Mouse (Mus musculus) gastrocnemius, adult 18-20 months (tissue): ENCODE data around the gene Sox5. TPM values are rescaled to one million over a fixed set of nuclear protein-coding genes. Genes with fewer than 3 reads are reported as not detected.

Experiments used
- DNase-seq: peaks from one replicate; pipeline ENCODE4 v3.0.0; 2021; ENCODE audit warnings: low spot score
- total RNA-seq, 2 experiments: library from RNA; stranded (reverse); gene quantifications; 2 replicates each; pipeline ENCODE4 v1.2.3; 2021

Sox5 gene
- total RNA-seq, 2 experiments from 2014 or later = 1.1 to 1.3 TPM

DNA sequence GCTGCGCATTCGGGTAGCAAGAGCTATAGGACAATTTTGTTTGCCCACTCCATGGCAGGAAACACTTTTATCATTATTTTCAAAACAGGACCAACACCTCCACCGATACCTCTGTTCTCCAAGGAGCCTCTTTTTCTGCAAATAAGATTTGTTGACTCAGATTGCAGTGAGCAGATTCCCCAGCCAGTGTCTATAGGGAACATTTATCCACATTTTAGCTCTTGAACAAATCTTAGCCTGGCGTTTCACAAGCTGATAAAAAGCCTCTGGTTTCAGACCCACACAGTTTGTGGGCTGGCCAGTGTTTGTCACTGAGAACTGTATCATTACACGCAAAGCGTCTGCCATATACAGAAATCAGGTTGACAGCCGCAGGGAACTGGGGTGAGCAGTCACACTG is 823.4 kb downstream of the Sox5 start:
- DNase-seq = no peak

DNA sequence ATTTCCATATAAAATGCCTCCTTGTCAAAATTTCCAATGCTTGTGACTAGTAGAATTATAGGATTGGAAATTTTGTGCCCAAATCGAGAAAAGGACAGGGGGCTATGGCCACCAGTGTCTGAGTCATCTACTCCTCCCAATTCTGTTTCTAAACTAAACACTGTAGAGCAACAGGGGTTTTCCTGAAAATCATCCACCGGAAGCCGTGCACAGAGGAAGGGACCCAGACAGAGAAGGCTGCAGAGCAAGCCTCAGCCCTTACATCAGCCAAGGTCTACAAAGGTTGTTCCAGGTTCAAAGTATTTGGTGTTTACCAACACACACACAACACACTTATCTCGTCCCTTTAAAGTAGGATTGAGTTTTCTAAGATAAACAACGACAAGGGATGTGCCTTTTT is 824.7 kb downstream of the Sox5 start:
- no peak for DNase-seq

DNA sequence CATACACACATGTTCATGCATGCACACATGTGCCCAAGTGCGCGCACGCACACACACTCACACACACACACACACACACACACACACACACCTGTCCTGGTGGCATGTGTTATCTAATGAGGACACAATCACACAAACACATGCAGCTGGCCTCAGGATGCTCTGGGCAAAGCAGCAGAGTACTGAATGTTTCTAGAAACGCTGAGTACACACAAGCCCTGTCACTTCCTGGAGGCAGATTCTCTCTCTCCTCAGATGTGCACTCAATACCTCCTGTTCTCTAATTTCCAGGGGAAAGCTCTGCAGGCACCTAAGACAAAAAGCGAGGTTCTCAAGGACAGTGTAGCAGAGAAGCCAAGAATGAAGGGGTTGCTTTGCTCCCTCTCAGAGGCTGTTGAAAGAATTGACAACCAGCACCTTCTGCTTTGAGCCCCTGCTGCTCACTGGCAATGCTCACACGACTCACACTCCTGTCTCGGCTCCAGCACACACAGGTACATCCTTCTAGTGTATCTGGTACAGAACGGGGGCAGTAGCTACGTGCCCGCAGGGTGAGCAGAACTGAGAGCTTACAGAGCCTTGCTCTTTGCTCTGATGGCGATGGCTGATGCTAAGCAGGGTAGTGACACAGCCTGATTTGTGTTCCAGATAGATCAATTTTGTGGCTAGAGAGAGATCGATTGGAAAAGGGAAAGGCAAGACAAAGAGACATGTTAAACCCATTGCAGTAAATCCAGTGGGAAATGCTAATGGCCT is 833.0 kb downstream of the Sox5 start:
- DNase-seq = no peak

DNA sequence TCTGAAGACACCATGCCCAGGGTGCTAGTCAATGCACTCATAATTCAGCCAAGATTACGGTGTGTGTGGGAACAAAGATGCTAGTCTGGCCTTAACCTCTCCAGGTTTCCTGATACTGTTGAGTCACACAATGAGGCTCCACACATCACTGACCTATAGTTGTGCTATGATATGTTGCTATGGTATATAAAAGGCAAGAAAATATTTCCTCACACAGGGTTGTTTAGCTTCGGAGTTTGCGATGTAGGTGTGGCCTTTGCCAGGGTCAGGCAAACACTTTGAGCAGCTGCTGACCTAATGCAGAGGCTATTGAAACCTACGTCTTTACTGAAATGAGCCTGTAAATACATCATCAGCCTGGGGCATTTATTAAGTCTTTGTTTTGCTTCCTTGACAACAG is 833.7 kb downstream of the Sox5 start:
- DNase-seq = no peak

DNA sequence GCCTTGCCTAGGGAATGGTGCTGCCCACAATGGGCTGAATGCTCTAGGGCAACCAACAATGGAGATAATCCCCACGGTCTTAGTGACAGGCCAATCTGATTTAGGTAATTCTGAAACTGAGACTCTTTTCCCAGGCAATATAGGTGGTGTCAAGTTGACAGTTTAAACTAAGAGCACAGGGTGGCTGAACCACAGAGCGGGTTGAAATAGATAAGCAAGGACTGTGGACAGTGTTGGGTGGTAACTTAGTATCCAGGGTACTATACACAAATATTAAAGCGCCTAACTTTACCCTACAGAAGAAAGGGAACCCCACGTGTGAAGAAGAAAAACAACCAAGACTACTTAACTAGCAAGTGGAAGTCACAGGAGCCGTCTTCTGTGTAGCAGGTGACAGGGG is 838.7 kb downstream of the Sox5 start:
- DNase-seq = no peak

DNA sequence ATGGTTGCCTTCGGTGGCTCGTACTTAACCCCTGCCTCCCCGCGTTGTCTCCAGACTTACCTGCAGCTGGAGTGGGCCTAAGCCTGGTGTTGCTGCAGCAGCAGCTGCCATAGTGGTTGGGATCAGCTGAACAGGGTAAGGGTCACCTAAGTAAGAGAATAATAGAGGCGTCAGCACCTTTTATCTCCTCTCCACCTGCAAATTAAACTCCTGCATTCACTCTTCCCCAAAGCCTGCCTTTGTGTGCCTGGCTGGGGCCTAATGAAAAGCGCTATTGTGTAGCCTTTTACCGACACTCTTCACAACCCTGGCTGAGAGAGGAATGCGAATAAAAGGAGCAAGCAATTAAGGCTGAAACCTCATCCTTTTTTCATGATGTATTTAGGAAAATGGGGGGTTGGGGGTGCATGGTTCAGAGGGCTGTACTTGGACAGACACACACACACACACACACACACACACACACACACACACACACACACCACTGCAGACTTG is 840.4 kb downstream of the Sox5 start:
- DNase-seq = no peak

DNA sequence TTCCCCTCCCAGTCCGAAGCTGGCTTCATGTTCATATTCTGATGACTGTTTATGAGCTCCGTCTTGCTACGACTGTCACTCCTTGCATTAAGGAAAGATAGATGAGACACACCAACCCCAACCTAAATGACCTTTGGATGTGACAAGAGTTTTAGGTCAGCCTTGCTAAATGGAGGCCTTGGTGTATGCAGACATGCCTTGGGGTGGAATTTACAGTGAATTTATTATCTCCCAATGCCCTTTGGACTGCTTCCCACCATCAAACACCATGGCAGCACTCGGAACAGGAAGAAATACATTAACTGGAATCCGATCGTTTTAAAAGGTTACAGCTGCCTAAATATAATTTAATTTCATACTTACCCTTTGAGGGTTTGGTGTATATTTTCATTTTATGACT is 858.6 kb downstream of the Sox5 start:
- DNase-seq = no peak

DNA sequence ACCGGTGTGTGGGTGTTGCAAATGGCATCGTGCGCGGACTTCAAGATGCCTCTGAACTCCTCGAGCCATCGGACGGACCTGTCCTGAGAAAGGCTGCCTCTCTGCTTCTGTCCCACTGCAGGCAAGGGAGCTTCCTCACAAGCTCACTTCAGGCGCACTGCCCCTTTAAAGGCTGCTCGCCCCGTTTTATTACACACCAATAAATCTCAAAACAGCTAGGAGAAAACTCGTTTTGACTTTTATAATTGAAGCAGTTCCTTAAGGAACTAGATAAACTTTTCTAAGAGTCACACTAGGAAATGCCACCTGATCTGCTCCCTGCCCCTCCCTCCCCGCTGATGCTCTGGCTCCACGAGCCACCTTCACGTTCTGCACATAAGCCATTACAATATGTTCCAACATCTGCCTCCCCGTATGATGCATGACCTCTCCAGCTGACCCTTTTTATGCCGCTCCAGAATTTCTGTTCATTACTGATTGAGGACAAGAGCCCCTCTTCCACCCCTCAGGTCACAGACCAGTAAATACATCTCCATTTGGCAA is 863.3 kb downstream of the Sox5 start:
- DNase-seq = no peak

DNA sequence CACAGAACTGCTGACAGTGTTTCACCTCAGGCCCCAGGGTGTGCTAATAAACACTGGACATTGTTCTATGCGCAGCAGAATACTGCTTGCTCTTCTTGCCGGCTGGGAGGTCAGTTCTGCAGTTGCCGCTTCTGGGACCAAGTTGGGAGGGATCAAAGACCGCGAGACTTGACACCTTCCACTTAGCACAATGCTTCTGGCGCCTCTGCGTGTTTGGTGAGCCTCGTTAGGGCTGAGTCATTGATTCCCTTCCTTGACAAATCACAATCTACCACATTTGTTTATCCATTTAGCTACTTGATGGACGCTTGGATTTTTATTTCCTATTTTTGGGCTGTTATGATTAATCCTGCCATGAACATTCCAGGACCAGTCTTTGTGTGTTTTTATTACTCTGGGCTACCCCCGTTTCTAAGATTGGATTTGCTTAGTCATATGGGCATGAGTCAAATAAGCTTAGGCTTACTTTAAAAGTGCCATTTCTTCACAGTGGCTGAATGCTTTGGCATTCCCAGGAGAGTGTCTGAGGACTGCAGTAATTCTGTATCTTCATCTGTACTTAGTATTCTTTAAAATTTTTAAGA is 865.5 kb downstream of the Sox5 start:
- no peak for DNase-seq

DNA sequence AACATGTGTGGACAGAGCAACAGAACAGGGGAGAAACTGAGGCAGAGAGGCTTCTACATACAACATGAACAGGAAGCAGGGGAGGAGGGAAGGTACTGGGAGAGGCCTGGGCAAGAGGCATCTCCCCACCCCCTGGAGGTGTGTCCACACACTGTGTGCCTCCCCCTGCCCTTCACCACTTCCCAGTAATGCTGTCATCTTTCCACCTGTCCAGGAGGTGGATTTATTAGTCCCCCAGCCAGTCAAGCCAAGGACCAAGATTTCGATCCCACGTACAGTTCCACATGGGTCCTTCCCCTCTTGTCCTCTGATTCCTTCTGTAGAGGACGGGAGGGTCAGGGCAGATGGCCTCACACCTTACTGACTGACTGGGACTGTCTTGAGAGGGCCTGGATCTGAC is 866.1 kb downstream of the Sox5 start:
- no peak for DNase-seq

DNA sequence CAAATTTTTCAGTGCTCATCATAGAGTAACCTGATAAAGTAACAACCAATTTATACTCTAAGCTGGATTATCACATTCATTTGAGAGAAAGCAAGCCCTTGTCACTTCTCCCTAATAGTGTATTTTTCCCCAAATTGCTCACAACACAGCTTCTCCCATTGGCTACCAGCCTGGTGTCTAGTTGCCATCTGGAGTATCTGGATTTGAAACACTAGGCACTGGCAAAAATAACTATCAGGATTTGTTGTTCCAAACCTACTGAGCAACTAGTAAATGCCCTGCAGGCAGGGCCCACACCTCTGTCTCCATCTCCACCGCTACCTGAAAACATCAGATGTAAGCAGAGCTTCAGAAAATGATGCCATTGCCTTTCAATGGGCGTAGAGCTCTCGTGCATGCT is 869.5 kb downstream of the Sox5 start:
- DNase-seq = no peak

DNA sequence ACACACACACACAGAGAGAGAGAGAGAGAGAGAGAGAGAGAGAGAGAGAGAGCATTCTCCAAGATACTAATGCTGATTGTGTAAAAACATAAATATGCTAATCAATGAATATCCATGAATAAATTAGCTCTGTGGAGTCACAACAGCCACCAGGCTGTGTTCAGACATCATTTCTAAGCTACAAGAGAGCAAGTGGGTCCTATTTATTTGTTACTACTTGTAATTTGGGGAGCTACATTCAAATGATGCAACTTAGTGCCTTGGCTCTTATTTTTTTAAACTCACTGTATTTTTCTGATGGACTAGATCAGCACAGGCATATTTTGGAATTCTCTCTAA is 877.1 kb downstream of the Sox5 start:
- DNase-seq = no peak

DNA sequence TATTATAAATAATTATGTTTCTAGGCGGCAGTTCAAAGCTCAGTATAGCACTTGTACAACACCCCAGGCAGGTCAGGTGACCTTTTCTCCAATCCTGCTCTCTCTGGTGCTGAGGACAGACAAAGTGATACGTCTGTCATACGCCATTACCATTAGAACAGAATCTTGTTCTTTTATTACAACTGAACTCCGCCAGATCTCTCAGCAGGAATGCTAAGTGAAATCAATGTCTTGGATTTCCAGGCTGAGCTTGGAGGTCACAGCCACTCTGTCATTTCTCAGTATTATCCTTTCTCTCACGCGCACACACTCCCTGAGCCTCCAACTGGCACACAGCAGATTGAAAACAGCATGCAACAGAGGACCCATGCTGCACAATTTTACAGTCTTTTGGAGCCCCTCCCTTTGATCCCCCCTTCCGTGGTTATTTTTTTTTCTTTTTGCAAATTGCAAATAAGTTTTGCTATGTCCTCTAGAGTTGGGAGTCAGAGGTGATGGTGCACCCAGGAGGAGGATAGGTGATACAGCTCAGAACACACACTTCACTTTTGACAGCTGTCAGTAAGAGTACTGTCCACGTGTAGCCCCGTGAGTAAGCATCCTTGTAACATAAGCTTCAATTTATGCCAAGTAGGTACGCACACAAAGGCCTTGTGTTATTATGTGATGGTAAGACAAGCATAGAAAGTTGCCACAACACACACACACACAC is 877.6 kb downstream of the Sox5 start:
- no peak for DNase-seq

DNA sequence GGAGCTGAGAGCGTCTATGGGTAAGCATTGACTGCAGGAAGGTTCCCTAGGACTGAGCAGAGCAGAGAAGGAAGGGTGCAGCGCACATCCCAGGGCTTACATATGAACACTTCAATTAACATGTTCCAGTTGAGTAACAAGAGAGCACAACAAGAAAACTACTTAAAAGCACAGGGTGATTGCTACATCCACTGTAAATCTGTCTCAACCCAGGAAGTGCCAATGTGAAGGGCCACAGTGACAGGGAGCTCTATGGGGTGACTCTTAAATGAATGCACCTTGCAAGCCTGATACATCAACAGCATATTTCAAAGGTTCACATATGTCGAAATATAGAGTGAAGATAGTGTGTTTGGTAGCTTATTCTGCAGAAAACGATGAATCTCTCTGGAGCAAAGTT is 880.9 kb downstream of the Sox5 start:
- no peak for DNase-seq

DNA sequence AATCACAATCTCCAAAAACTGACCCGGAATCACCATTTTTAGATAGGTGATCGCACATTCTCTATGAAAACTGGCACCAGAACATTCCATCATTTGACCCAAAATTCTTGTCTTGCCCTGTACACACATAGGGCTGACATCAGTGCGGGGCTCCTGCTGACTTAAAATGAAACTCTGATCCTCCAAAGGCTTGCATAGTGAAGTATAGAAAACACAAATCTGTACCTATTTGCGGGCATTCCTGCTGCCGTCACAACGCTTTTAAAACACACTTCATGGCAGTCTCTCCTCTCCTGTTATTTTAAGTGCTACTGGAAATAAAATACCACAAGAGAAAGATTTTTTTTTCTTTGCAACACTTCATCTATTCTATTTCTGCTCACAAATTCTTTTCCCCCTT is 886.7 kb downstream of the Sox5 start:
- DNase-seq = no peak

DNA sequence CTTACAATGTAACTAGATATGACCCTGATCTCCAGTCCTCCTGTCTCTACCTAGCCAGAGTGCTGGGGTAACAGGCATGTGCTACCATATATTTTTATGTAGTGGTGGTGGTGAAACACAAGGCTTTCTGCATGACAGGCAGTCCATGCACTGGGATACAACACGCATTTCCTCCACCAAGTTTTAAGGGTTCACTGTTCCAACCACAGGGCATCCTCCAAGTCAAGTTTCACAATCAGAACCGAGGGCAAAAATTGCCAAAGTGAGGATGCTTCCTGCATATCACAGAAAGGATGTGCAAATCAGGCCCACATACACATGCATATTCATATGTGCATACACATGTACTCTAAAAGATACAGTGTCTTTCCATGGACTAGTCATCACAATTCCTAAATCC is 888.9 kb downstream of the Sox5 start:
- DNase-seq = no peak

DNA sequence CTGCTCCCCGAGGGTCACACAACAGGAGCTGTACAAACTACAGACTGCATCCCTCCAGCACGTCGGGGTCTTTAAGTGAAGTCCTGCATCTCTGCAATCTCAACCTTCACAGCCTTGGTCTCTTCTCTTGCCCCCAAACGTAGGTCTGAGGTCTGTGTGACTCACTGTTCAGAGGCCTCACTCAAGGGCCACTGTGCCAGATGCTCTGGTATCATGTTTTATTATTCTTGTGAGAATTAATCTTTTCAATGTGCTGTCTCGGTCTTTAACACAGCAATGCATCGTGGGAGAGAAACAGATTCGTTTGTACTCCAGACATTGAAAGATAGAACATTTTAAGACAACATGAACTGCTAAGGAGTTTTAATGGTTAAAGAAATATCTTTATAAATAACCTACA is 893.2 kb downstream of the Sox5 start:
- no peak for DNase-seq

DNA sequence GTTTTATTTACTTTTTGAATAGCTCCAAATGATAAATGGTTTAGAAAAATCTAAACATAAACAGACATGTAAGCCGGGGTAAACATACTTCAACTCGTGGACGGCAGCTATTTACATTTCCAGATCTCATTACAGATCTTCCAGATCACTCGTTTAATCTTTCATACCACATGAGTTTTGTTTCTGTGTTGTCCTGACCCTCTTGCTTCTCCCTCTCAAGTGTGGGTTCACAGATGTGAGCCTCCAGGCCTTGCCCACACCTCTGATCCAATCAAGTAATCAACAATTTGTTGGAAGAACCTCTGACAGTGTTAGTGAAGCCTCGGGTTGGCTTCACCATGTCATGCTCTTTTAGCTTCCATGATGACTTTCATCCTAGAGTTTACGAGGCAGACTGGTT is 903.3 kb downstream of the Sox5 start:
- DNase-seq = no peak

DNA sequence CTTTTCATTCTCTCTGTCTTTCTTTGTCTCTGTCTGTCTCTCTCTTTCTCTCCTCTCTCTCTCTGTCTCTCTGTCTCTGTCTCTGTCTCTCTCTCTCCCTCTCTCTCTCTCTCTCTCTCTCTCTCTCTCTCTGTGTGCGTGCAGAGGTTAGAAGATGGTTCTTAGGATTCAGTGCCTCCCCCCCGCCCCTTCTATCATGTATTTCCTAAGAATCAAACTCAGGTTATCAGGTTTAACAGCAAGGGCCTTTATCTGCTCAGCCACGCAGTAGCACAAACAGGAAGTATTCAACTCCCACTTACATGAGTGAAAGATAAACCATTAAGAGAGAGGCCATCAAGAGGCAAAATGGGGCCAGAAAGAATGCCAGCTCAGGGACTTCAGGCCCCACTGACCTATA is 913.0 kb downstream of the Sox5 start:
- no peak for DNase-seq

DNA sequence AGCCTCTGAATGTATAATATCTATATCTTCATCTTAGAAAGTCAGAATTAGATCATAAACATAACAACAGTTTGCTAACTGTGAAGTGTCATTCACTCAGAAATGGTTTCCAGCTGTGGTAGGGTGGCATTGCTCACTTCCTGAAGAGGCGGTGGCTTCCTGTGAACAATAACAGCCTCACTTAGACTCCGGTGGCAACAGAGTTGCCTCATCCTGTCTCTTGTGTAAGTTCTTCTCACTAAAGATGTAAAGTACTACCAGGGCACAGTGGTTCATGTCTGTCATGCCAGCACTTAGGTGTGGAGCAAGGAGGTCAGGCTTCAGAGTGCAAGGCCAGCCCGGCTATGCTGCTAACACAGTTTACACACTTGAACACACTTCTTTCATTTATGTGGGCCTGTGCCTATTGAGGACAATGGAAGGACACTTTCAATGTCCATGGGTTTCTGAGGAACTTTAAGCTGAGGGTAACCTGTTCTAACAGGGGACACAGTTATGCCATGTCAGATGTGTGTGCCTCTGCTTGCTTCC is 913.6 kb downstream of the Sox5 start:
- no peak for DNase-seq

DNA sequence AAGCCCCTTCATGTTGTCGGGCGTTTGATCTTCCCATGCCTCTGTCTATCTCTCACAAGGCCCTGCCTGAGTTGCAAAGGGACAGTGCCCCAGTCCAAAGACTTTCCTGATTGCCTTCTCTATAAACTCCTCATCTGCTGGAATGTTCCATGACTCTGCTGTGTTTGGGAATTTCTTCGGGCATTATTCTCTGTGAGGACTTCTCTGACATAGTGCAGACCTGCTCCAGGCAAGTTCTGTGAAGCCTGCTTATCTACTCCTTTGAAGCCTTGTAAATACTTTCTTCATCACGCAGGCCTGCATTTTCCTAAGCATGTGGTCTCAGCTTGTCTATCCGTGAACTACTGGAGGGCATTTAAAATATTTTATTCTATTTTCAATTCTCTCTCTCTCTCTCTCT is 914.7 kb downstream of the Sox5 start:
- DNase-seq = no peak

DNA sequence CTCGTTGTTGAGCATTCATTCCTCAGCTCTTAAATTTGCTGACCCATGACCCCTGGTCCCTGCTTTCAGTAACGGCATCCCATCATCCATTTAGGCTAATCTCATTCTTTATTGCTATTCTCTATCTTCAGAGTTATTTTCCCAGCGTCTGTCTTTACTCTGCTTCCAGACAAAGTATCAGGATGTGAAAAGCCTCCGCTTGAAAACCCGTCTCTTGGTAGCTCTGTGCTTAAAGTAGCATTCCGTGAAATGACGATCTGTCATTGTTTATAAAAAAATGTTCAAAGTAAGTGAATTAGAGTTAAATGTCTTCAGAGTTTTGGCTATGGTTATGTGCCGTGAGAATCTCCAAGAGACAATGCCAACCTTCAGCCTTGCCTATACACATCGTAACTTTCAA is 915.2 kb downstream of the Sox5 start:
- no peak for DNase-seq
